Mouse (Mus musculus) embryonic facial prominence, embryonic 12.5 days (tissue): ENCODE measurements around the gene Gm49369. TPM values are rescaled to one million over a fixed set of nuclear protein-coding genes. Genes with fewer than 3 reads are reported as not detected.
"Not testable (repeated sequence)": the region's sequence is repeated elsewhere in the genome, so short reads cannot be mapped to it uniquely, and the experiment has no call there.

Experiments
- ATAC-seq: fragments of 200-750 bp; cut with Nextera tagmentation; 2 replicates; pipeline ENCODE4 v1.8.0; 2017; ENCODE audit not compliant: insufficient number of reproducible peaks, insufficient read depth, low FRiP score, low TSS enrichment
- H3K27ac ChIP-seq: fragments of 300-500 bp; sonication (generic); 2 replicates; pipeline ENCODE4 v1.5.1; 2016; ENCODE audit warnings: mild to moderate bottlenecking
- H3K27me3 ChIP-seq: fragments of 300-500 bp; sonication (generic); 2 replicates; pipeline ENCODE4 v1.6.1; 2016; ENCODE audit warnings: mild to moderate bottlenecking, moderate library complexity
- H3K36me3 ChIP-seq: fragments of 300-500 bp; sonication (generic); 2 replicates; pipeline ENCODE4 v1.6.1; 2016; ENCODE audit warnings: mild to moderate bottlenecking
- H3K4me1 ChIP-seq: fragments of 300-500 bp; sonication (generic); 2 replicates; pipeline ENCODE4 v1.6.1; 2016
- H3K4me2 ChIP-seq: fragments of 300-500 bp; sonication (generic); replicated peaks from 2 replicates; pipeline ENCODE4 v1.6.1; 2016; ENCODE audit warnings: mild to moderate bottlenecking, moderate library complexity
- H3K4me3 ChIP-seq: fragments of 300-500 bp; sonication (generic); 2 replicates; pipeline ENCODE4 v1.5.1; 2016; ENCODE audit warnings: mild to moderate bottlenecking
- H3K9ac ChIP-seq: fragments of 300-500 bp; sonication (generic); 2 replicates; pipeline ENCODE4 v1.6.1; 2016; ENCODE audit warnings: mild to moderate bottlenecking, moderate library complexity
- H3K9me3 ChIP-seq: fragments of 300-500 bp; sonication (generic); 2 replicates; pipeline ENCODE4 v1.6.1; 2016; ENCODE audit warnings: mild to moderate bottlenecking, moderate library complexity
- WGBS: fragments of 180-500 bp; shearing (Covaris S2); methylation state at CpG from one replicate; pipeline ENCODE4 v1.1.7; 2016; 5-methylcytosine and 5-hydroxymethylcytosine counted together
- polyA plus RNA-seq: library from polyadenylated mRNA; unstranded; fragments of >200 nt; fragmentation: Nextera tagmentation; extraction: Ambion mirVana; gene quantifications from 2 replicates; pipeline ENCODE4 v1.2.1, GENCODE M21; 2016

The Gm49369 gene
- polyA plus RNA-seq, 1 experiment from 2014 or later, result not detected

GRCm38 (mm10) chr7:142341564-142342246, 40.8 kb downstream of the Gm49369 start:
- no peaks in the 10 kb centered on the region for H3K9me3 ChIP-seq
- H3K4me2 ChIP-seq, result no peak overlapping the region
- no peak overlapping the region for H3K4me3 ChIP-seq
- no peaks in the 10 kb centered on the region for H3K36me3 ChIP-seq
- no peak overlapping the region for H3K9ac ChIP-seq
- WGBS, result 69% methylated on average over 10 of the region's 10 CpGs
- no peaks in the 10 kb centered on the region for H3K27me3 ChIP-seq
- ATAC-seq, result no peak
- peak overlapping the region; percentile 50; the same call in 1 of the 2 replicates for H3K27ac ChIP-seq
- H3K4me1 ChIP-seq, result peaks cover 12% of the 10 kb centered on the region; the same call in 1 of the 2 replicates

GRCm38 (mm10) chr7:142340269-142340970, 42.0 kb downstream of the Gm49369 start:
- Histone ChIP-seq H3K27me3 (no peaks in the 10 kb centered on the region), H3K4me1 (peaks cover 12% of the 10 kb centered on the region; the same call in 1 of the 2 replicates), H3K4me3 (no peak overlapping the region), H3K27ac (0 out of 2 replicates have a peak overlapping the region, but pooled peaks have one; percentile 13), H3K9ac (no peak overlapping the region), H3K4me2 (no peak overlapping the region), H3K9me3 (no peaks in the 10 kb centered on the region), H3K36me3 (no peaks in the 10 kb centered on the region)
- peak; percentile 30; the same call in 1 of the 2 replicates for ATAC-seq
- 54% methylated on average over 10 of the region's 10 CpGs for WGBS

GRCm38 (mm10) chr7:142335151-142335550, 47.3 kb downstream of the Gm49369 start:
- Histone ChIP-seq H3K27ac (no peak overlapping the region), H3K4me1 (peaks cover 10% of the 10 kb centered on the region; the same call in 1 of the 2 replicates), H3K36me3 (no peaks in the 10 kb centered on the region), H3K9me3 (no peaks in the 10 kb centered on the region), H3K27me3 (no peaks in the 10 kb centered on the region), H3K4me2 (no peak overlapping the region), H3K9ac (no peak overlapping the region), H3K4me3 (no peak overlapping the region)
- 81% methylated on average over 8 of the region's 8 CpGs for whole genome bisulfite sequencing
- no peak for ATAC-seq

GRCm38 (mm10) chr7:142334246-142334645, 48.2 kb downstream of the Gm49369 start:
- no peak overlapping the region for H3K4me2 ChIP-seq
- no peaks in the 10 kb centered on the region for H3K36me3 ChIP-seq
- whole genome bisulfite sequencing, result 2% methylated on average over 3 of the region's 3 CpGs
- H3K4me1 ChIP-seq, result peaks cover 13% of the 10 kb centered on the region; the same call in 1 of the 2 replicates
- no peaks in the 10 kb centered on the region for H3K27me3 ChIP-seq
- no peak overlapping the region for H3K4me3 ChIP-seq
- ATAC-seq, result peak; percentile 70
- H3K27ac ChIP-seq, result 0 out of 2 replicates have a peak overlapping the region, but pooled peaks have one; percentile 75
- no peaks in the 10 kb centered on the region for H3K9me3 ChIP-seq
- no peak overlapping the region for H3K9ac ChIP-seq

DNA sequence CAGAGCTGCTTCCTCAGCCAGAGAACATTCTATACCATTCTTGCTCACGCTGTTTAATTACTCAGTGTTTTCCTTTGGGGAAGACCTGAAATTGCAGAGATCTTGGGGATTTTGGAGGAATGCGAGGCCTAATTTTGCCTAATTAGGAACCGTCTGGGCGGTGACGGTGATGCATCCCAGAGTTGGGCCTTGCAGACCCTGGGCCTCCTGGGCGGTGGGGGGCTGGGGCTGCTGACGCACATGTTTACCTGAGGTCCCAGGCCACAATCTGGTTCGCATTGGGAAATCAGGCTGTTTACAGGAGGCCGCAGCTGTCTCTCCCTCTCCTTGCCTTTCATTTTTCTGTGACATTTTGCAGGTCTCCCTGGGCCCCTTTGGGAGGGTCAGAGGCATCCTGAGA, 49.7 kb downstream of the Gm49369 start:
- WGBS, result 25% methylated on average over 6 of the region's 9 CpGs
- peak; percentile 62; the same call in 1 of the 2 replicates for ATAC-seq
- not testable (repeated sequence) for H3K4me2 ChIP-seq, H3K9ac ChIP-seq, H3K36me3 ChIP-seq, H3K4me3 ChIP-seq, H3K9me3 ChIP-seq, H3K27me3 ChIP-seq
- Histone ChIP-seq H3K4me1 (peaks cover 13% of the 10 kb centered on the region; the same call in 1 of the 2 replicates), H3K27ac (peak overlapping the region; percentile 75; the same call in 1 of the 2 replicates)

GRCm38 (mm10) chr7:142331281-142331680, 51.2 kb downstream of the Gm49369 start:
- Histone ChIP-seq H3K4me2 (no peak overlapping the region), H3K4me3 (no peak overlapping the region), H3K36me3 (no peaks in the 10 kb centered on the region), H3K4me1 (peaks cover 13% of the 10 kb centered on the region; the same call in 1 of the 2 replicates), H3K9me3 (no peaks in the 10 kb centered on the region), H3K27me3 (no peaks in the 10 kb centered on the region), H3K9ac (no peak overlapping the region), H3K27ac (no peak overlapping the region)
- ATAC-seq, result no peak
- WGBS, result 85% methylated on average over 4 of the region's 4 CpGs

DNA sequence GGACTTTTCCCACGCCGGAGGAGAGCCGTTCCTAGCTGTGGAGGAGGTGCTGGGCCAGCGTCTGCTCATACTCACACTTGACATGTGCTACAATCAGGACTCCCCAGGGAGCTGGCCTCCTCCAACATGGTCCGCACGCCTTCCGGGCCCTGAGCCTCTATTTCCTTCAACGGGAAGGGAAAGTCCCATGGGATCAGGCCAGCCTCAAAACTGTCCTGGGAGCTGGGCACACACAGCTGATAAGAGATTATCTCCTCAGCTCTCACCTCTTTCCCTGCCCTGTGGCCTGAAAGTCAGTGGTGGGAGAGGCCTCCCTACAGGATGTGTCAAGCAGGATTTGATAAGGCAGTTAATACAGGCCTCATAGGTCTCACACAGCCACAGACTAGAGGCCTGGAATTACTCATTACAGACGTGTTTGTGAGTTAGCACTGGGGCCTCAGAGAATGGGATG, 52.2 kb downstream of the Gm49369 start:
- H3K27ac ChIP-seq, result no peak overlapping the region
- no peak overlapping the region for H3K4me2 ChIP-seq
- WGBS, result 58% methylated on average over 9 of the region's 9 CpGs
- no peaks in the 10 kb centered on the region for H3K36me3 ChIP-seq
- no peaks in the 10 kb centered on the region for H3K27me3 ChIP-seq
- H3K4me1 ChIP-seq, result peaks cover 13% of the 10 kb centered on the region; the same call in 1 of the 2 replicates
- no peak for ATAC-seq
- no peak overlapping the region for H3K4me3 ChIP-seq
- H3K9ac ChIP-seq, result no peak overlapping the region
- H3K9me3 ChIP-seq, result no peaks in the 10 kb centered on the region

- no peak overlapping the region for H3K4me3 ChIP-seq
- no peaks in the 10 kb centered on the region for H3K9me3 ChIP-seq
- no peak overlapping the region for H3K27ac ChIP-seq
Measured at GRCm38 (mm10) chr7:142328507-142328906, 54.0 kb downstream of the Gm49369 start.

DNA sequence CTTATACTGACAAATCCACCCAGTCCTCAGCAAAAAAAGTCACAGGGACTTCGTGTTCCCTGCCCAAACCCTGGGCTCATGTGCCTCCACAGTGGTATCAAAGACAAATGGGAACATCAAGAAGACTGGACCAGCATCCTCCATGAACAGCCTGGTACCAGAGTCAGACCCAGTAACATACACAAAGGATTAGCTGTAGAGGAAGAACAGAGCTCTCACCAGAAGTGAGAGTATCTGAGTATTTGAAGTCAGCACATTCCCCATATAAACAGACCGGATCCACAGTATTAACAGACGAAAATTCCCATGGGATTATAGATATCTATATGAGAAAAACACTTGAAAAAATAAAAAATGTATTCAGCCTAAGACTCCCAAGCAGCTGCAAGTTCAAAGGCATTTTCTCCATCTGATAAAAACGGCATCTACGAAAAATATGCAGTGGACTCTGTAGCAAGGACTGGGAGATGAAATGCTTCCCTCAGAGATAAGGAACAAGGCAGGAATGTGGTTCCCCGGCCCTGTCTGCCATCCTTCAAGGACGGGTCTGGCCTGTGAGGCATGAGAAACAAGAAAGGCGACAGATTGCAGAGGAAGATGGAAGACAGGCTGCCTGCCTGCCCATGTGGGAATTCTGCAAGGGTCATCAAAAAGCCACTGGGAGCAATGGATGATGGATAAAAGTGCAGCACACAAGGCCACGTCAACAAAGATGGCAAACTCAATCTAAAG, 55.6 kb downstream of the Gm49369 start:
- H3K27ac ChIP-seq, result peak overlapping the region; percentile 41; the same call in 1 of the 2 replicates
- H3K4me3 ChIP-seq, result no peak overlapping the region
- no peaks in the 10 kb centered on the region for H3K9me3 ChIP-seq
- H3K36me3 ChIP-seq, result no peaks in the 10 kb centered on the region
- no peaks in the 10 kb centered on the region for H3K27me3 ChIP-seq
- WGBS, result 59% methylated on average over 9 of the region's 9 CpGs
- no peak overlapping the region for H3K9ac ChIP-seq
- H3K4me1 ChIP-seq, result peaks cover 8% of the 10 kb centered on the region; the same call in 1 of the 2 replicates
- H3K4me2 ChIP-seq, result no peak overlapping the region
- no peak for ATAC-seq

More at GRCm38 (mm10) chr7:142328507-142328906, 54.0 kb downstream of the Gm49369 start:
- ATAC-seq, result no peak
- 51% methylated on average over 3 of the region's 3 CpGs for WGBS
- no peak overlapping the region for H3K4me2 ChIP-seq
- H3K27me3 ChIP-seq, result no peaks in the 10 kb centered on the region
- H3K36me3 ChIP-seq, result no peaks in the 10 kb centered on the region
- H3K9ac ChIP-seq, result no peak overlapping the region
- peaks cover 9% of the 10 kb centered on the region; the same call in 1 of the 2 replicates for H3K4me1 ChIP-seq

DNA sequence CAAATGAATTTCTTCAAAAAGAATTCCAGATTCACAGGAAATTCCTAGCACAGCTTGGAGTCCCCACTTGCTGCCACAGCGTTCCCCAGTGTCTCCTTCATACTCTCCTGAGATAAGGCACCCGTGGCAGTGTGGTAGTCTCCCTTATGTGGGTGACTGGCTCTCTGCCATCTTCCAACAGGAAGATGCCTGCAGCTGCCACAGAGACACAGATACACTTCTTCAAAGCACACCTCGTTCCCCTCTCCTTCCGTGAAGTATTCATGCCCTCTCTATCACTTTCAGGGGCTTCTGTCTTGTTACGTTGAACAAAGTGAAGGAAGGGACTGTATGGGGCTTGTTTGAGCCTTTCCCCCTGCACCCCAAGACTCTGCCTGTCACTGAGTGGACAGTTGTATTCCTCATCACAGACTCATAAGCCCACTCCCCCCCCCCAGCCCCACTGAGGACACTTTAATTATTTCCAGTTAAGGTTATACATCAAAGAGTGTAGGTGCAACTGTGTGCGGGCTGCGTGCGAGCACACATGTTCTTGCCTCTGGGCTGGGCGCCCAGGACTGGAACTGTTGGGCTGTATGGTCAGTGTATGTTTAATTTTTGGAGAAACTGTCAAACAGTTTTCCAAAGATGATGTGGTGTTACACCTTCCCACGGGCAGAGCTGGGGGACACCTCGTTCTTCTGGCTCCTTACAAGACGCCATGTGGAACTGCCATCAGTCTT, 58.9 kb downstream of the Gm49369 start:
- no peaks in the 10 kb centered on the region for H3K36me3 ChIP-seq
- H3K4me3 ChIP-seq, result no peak overlapping the region
- no peak overlapping the region for H3K4me2 ChIP-seq
- H3K27me3 ChIP-seq, result no peaks in the 10 kb centered on the region
- H3K27ac ChIP-seq, result 0 out of 2 replicates have a peak overlapping the region, but pooled peaks have one; percentile 80
- no peak for ATAC-seq
- 80% methylated on average over 12 of the region's 12 CpGs for WGBS
- no peaks in the 10 kb centered on the region for H3K9me3 ChIP-seq
- peaks cover 23% of the 10 kb centered on the region; the same call in 1 of the 2 replicates for H3K4me1 ChIP-seq
- no peak overlapping the region for H3K9ac ChIP-seq

DNA sequence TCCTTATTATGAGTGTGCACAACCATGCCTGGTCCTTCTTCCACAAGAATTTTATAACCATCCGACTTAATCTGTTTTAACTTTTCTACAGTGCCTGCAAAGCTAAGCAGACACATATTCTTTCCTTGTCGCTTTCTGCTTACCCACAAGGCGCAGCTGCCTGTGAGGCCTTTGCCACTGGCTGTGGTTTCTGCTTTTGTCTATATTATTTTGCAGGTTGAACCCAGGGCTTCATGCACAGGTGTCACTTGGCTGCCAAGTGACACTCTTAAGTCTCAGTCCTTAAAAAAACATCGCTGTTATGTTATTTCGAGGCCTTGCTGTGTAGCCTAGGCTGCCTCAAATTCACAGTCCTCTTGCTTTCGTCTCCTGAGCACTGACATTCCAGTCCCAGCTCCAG, 59.8 kb downstream of the Gm49369 start:
- Histone ChIP-seq H3K27ac (peak overlapping the region; percentile 80), H3K9me3 (no peaks in the 10 kb centered on the region), H3K4me1 (peaks cover 23% of the 10 kb centered on the region; the same call in 1 of the 2 replicates), H3K4me2 (no peak overlapping the region), H3K36me3 (no peaks in the 10 kb centered on the region), H3K9ac (no peak overlapping the region), H3K27me3 (no peaks in the 10 kb centered on the region), H3K4me3 (no peak overlapping the region)
- no peak for ATAC-seq
- WGBS, result 82% methylated on average over 6 of the region's 6 CpGs
